Mouse (Mus musculus) retina, postnatal 1 day (tissue): Measurements from ENCODE around the gene Osbp.
A peak's percentile ranks its signal among the peaks of the same experiment; 100 is the strongest.

Experiments used
- DNase-seq: peaks from one replicate; pipeline ENCODE4 v3.0.0-alpha.2; 2012

Gene Osbp

DNA sequence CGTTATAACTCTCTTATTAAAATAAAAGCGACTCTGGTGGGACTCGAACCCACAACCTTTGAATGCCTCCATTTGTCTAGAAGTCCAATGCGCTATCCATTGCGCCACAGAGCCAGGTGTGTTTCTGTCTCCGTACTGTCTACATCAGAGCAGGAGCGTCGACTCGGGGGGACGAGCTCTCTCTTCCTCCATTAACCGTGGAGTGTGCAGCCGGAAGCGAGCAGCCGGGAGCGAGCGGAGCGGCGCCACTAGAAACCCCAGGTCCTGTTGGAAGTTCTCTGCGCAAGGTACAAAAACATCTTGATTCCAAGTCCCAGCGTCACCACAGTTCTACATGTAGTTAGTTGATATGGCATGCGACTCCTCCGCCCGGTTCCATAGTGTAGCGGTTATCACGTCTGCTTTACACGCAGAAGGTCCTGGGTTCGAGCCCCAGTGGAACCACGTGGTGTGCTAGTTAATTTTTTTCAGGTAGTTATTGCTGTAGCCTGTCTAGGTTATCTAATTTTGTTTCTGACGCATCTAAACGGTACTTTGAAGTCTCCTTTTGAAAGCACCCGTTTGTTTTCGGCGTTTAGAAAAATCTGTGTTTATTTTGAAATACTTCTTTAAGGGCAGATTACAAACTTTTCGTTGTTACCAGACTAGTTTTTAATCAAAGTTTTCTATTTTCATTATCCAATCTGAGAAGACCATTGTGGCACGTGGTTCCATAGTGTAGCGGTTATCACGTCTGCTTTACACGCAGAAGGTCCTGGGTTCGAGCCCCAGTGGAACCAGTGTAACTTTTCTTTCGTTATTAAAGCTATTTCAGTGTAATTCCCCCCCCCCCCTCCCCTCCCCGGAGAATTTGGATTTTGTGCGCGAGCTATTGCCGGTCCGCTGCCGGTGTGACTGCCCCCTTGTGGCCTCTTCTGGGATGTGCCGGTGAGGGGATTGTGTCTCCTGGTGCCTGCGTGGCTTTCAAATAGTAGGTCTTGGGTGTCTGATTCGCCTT, 46.1 kb downstream of the Osbp start:
- DNase-seq = peak; percentile 95

DNA sequence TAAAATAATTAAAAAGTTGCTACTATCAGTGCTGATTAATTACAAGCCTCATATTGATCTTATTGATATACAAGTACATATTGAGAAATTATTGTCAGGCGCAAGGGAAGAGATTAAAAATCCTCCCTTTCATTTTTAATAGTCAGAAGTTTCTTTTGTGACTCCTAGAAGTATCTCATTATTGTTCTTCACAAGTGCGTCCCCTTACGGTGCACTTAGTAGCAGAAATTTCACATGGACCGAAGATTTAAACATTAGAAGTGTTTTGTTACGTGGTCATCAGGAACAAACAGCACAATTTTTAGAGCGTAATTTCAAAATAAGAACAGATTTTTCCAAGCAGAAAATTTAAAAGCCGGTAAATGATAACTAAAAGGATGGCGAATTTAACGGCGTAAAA, 46.9 kb downstream of the Osbp start:
- DNase-seq = no peak

DNA sequence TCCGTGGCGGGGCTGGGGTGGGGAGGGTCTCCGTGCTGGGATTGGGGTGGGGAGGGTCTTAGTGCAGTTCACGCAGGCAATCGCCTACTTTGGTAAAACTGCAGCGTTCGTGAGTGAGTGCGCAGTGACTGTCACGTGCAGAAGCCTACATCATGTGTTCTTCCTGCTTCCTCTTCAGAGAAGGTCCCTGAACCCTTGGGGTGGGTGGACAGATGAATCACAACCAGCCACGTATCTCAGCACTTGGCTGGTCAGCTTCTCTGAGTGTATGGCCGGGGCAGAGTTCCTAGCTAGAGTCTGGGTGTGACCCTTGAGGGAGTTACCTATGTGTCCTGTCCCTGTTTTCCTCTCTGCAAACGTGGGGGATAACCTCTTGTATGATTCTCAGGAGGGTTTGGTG, 47.5 kb downstream of the Osbp start:
- DNase-seq = peak; percentile 54

DNA sequence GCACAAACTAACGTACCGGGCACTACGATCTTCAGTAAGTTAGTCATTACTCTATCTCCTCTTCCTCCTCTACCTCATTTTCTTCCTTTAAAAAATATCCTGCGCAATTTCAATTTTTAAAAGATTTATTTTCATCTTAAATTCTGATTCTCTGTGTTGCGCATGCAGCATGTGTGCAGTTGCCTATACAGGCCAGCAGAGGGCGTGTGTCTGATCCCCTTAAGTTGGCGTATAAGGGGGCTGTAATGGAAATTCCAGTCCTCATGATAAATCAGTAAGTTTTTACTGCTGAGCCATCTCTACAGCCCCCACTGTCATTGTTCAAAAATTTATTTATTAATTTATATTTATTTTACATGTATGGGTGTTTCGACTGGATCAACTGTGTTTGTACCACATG, 50.0 kb downstream of the Osbp start:
- DNase-seq = no peak

DNA sequence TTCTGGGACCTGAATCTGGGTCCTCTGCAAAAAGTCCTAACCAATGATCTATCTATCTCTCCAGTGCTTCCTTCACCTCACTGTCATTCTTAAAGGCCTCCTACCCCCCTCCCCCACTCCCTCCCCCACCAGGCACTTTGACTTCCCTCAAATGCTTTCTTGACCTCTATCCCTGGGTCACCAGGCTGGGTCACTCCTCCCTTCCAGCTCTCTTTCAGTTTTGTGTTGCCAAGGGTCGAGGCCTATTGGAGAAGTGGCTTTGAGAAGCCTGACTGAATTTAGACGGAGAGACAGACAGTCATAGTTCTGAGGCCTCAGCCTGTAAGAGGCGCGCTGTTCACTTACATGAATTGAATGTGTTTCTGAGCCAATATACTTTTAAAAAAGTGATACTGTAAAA, 50.5 kb downstream of the Osbp start:
- no peak for DNase-seq

DNA sequence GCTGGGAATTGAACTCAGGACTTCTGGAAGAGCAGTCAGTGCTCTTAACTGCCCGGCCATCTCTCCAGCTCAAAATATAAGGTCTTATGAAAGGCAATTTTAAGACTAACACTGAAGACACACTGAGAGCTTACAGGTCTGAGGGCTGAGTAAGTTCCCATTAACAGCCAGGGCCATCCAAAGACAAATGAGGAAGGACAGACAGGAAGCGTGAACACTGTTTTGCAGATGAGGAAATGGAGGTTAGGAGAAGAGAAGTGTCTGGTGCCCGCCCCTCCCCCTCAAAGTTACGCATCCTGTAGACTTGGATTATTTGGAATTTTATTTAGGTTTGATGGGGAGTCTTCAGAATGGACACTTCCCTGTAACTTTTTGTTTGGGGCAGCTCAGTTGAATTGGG, 58.4 kb downstream of the Osbp start:
- no peak for DNase-seq

DNA sequence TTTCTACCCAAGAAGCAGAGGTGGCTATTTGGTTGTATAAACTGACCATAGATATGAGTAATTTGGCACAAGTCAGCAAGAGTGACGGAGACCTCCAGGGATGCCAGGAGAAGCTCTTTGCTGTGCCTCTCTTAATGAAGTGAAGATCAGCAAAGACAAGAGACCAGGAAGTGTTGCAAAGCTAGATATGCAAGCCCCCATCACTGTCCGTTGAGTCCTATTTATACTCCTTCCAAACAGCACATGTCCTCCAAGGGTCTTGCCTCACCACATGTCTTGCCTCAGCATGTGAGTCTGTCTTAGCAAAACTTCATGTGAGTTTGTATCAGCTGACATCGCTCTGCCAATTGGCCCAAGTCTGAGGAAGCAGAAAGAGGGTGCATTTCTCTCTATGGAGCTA, 59.6 kb downstream of the Osbp start:
- no peak for DNase-seq

DNA sequence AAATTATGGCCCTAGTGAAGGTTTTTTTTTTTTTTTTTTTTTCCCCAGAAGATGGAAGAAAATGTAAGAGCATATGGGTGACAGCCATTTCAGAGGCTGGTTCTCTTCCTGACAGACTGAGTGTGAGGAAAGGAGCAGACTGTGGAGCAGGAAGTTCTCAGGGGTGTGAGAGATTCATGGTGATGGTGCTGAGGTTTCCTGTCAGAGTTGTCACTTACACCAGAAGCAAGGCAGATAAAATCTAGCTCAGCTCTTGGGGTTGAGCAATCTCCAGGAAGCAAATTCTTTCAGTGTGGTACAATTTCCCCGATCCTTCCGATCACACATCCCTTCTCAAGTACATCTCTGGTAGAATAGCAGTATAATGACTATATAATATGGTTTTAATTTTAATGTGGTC, 60.9 kb downstream of the Osbp start:
- DNase-seq = no peak

DNA sequence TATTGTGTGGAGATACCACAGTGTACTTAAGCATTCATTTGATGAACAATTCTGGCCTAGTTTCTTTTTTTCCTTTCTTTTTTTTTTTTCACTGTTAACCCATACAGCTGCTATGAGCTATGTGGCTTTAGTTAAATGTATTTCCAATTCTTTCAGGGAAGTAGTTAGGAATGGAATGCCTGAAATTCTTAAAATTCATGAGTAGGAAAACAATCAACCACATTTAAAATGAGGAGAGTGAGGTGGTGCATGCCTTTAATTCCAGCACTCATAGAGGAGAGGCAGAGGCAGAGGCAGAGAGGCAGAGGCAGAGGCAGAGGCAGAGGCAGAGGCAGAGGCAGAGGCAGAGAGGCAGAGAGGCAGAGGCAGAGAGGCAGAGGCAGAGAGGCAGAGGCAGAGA, 72.0 kb downstream of the Osbp start:
- DNase-seq = no peak

DNA sequence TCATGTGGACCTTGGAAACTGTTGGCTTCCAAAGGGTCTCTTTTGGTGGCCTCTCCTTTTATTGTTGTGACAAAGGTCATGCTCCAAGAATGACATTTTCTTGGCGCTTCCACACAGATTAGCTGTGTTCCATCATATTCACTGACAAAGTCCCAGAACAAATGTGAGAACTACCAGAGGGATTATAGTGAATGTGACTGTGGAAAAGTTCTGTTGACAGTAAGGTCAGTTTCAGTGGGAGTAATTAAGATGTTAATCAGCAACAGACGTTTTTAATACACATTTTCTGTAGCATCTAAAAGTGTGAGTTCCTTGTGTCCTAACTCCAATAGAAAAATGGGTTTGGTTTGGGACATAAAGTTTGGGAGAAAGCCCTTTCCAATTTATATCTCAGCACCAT, 75.5 kb downstream of the Osbp start, which contains the start of gene Olfr1423:
Gene Olfr1423 (minus strand): TSS at position 101 of the 400 bp plus-strand sequence.
- no peak for DNase-seq

DNA sequence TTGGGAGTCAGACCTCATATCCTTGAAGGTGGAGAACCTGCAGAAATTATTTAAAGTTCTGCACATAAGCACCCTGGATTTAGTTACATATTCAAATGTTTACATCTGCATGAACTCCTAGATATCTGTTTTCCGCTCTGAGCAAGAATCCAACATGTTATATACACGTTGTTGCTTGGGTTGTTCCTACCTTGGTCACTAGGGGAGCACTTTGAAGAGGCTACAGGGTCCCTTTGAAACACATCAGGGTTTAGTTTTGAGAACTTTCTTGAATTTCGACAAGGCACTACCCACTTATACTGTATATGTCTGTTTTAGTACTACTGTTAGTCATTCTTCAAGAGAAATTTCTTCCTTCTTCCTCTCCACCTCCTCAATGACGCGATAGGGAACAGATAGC, 77.4 kb downstream of the Osbp start:
- DNase-seq = no peak
